Mouse (Mus musculus): Measurements from ENCODE around the gene Gm37240. TPM values are rescaled to one million over a fixed set of nuclear protein-coding genes. Genes with fewer than 3 reads are reported as not detected.
A peak's percentile ranks its signal among the peaks of the same experiment; 100 is the strongest.

The Gm37240 gene
- polyA plus RNA-seq, 1 experiment from 2014 or later, result 0.11 TPM

DNA sequence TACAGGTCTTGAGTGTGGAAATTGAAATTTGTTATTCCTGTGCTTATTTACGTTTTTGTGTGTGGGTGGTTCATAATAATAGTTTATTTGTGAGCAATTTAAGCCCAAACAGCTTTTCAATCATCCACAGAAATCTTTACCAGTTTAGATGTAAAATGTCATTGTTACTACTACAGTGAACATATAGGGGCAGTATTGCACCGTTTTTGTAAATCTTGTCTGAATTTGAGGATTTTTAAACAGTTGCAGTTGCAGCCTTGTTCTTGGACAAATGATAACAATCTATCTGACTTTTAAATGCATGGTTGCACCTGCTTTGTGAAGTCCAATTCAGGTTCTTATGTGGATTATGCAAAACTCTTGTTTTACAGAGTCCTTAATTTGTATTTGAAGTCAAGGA is 951.1 kb downstream of the Gm37240 start:
- Histone ChIP-seq H3K27ac (replicated peaks; ENCODE audit: low read depth, low read length) (no peak overlapping the region), H3K4me2 (ENCODE audit: low read length) (no peak overlapping the region), H3K4me1 (ENCODE audit: control insufficient read depth, insufficient read depth, low read length) (peaks cover 13% of the 10 kb centered on the region), H3K9me3 (ENCODE audit: control insufficient read depth, low read length) (no peaks in the 10 kb centered on the region), H3K4me3 (replicated peaks; ENCODE audit: low read depth, low read length) (no peak overlapping the region), H3K9ac (replicated peaks; ENCODE audit: low read length) (no peak overlapping the region), H3K27me3 (ENCODE audit: control insufficient read depth, insufficient read depth, low read length) (no peaks in the 10 kb centered on the region), H3K36me3 (ENCODE audit: control insufficient read depth, insufficient read depth, low read length) (no peaks in the 10 kb centered on the region)
- no peak for ATAC-seq (ENCODE audit: low FRiP score, low TSS enrichment)
- DNase-seq, result peak; percentile 77
- WGBS, result 41% methylated on average over 2 of the region's 2 CpGs

DNA sequence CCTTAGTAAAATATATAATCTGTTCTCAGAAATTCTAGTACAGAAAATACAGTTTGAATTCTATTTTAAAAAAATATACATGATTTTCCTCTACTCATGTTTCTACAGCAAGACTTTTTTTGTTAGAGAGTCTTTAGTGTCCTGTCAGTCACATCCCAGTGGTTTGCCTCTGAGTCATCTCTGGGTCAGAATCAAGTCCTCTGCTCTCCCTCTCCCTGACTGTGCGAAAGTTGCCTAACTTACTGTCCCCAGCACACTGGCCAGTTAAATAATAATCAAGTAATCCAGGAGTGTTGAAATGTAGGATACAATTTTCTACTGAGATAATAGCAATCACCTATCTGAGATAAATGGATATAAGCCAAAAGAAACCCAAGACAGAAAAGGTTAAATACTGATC is 951.6 kb downstream of the Gm37240 start:
- H3K4me1 ChIP-seq (ENCODE audit: control insufficient read depth, insufficient read depth, low read length), result peaks cover 13% of the 10 kb centered on the region
- DNase-seq (no peak), ATAC-seq (ENCODE audit: low FRiP score, low TSS enrichment) (no peak)
- 67% methylated on average over 1 of the region's 1 CpGs for WGBS
- H3K9me3 ChIP-seq (ENCODE audit: control insufficient read depth, low read length), result no peaks in the 10 kb centered on the region
- H3K4me3 ChIP-seq (replicated peaks; ENCODE audit: low read depth, low read length), result no peak overlapping the region
- no peaks in the 10 kb centered on the region for H3K27me3 ChIP-seq (ENCODE audit: control insufficient read depth, insufficient read depth, low read length)
- no peaks in the 10 kb centered on the region for H3K36me3 ChIP-seq (ENCODE audit: control insufficient read depth, insufficient read depth, low read length)
- H3K27ac ChIP-seq (replicated peaks; ENCODE audit: low read depth, low read length), result no peak overlapping the region
- no peak overlapping the region for H3K9ac ChIP-seq (replicated peaks; ENCODE audit: low read length)
- H3K4me2 ChIP-seq (ENCODE audit: low read length), result no peak overlapping the region

DNA sequence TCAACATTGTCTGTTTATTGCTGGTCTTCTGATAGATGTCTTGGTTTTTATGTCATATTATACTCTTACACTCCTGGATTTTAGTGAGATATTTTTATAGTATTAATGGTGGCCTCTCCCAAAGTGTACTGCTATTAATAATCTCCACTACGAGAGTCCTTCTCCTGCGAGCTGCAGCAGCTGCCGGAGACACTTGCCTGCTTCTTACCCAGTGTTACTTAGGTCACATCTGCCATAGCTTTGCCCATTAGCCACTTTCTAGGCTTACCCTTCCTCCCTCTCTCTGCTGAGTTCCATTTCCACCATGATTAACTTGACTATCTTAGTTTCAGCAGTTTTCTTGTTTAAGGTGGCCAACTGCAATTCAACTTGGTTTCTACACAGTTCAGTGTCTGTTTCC is 956.6 kb downstream of the Gm37240 start:
- H3K4me1 ChIP-seq (ENCODE audit: control insufficient read depth, insufficient read depth, low read length), result no peaks in the 10 kb centered on the region
- no peaks in the 10 kb centered on the region for H3K27me3 ChIP-seq (ENCODE audit: control insufficient read depth, insufficient read depth, low read length)
- no peak for ATAC-seq (ENCODE audit: low FRiP score, low TSS enrichment)
- no peaks in the 10 kb centered on the region for H3K9me3 ChIP-seq (ENCODE audit: control insufficient read depth, low read length)
- no peak overlapping the region for H3K4me3 ChIP-seq (replicated peaks; ENCODE audit: low read depth, low read length)
- DNase-seq, result no peak
- H3K36me3 ChIP-seq (ENCODE audit: control insufficient read depth, insufficient read depth, low read length), result no peaks in the 10 kb centered on the region
- WGBS, result 92% methylated on average over 3 of the region's 3 CpGs
- H3K9ac ChIP-seq (replicated peaks; ENCODE audit: low read length), result no peak overlapping the region
- no peak overlapping the region for H3K27ac ChIP-seq (replicated peaks; ENCODE audit: low read depth, low read length)
- no peak overlapping the region for H3K4me2 ChIP-seq (ENCODE audit: low read length)

DNA sequence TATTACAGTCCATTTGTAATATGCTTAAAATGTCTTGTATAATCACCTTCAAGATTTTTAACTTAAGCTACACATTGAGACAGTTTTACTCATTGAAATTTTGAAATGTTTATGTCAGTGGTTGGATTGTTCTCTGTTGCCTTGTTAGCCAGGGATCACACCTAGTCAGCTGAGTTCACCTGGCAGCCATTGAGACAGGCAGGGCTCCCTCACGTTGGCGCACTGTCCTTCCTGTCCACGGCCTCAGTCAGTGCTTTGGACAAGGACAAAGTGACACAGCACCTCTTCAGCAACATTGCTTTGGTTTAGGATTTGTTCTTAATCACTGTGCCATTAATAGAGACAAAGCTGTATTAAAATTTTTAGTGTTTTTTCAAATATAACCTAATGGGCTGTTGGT is 958.1 kb downstream of the Gm37240 start:
- ATAC-seq (ENCODE audit: low FRiP score, low TSS enrichment) (no peak), DNase-seq (no peak)
- WGBS, result 95% methylated on average over 3 of the region's 3 CpGs

DNA sequence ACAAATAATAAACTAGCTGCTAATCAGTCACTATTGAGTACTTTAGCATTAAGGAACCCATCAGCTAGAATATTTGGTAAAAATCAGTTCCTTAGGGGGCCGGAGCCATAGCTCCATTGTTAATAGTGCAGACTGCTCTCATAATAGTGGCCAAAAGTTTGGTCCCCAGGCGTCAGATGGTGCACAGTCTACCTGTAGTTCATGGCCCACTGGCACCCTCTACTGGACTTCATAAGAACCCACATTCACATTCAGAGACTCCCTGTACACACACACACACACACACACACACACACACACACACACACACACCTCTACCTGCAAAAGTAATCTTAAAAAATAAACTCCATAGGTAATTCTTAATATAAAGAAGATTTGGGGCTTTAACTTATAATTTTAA is 959.4 kb downstream of the Gm37240 start:
- WGBS, result 91% methylated on average over 2 of the region's 2 CpGs
- Histone ChIP-seq H3K9ac (replicated peaks; ENCODE audit: low read length) (no peak overlapping the region), H3K4me1 (ENCODE audit: control insufficient read depth, insufficient read depth, low read length) (no peaks in the 10 kb centered on the region), H3K27me3 (ENCODE audit: control insufficient read depth, insufficient read depth, low read length) (no peaks in the 10 kb centered on the region), H3K4me3 (replicated peaks; ENCODE audit: low read depth, low read length) (no peak overlapping the region), H3K36me3 (ENCODE audit: control insufficient read depth, insufficient read depth, low read length) (no peaks in the 10 kb centered on the region), H3K9me3 (ENCODE audit: control insufficient read depth, low read length) (no peaks in the 10 kb centered on the region), H3K27ac (replicated peaks; ENCODE audit: low read depth, low read length) (no peak overlapping the region), H3K4me2 (ENCODE audit: low read length) (no peak overlapping the region)
- no peak for ATAC-seq (ENCODE audit: low FRiP score, low TSS enrichment)
- no peak for DNase-seq

More for the DNA sequence above, 958.1 kb downstream of the Gm37240 start:
- H3K9me3 ChIP-seq (ENCODE audit: control insufficient read depth, low read length), result no peaks in the 10 kb centered on the region
- no peaks in the 10 kb centered on the region for H3K36me3 ChIP-seq (ENCODE audit: control insufficient read depth, insufficient read depth, low read length)
- no peaks in the 10 kb centered on the region for H3K27me3 ChIP-seq (ENCODE audit: control insufficient read depth, insufficient read depth, low read length)
- no peak overlapping the region for H3K27ac ChIP-seq (replicated peaks; ENCODE audit: low read depth, low read length)
- no peak overlapping the region for H3K4me3 ChIP-seq (replicated peaks; ENCODE audit: low read depth, low read length)
- H3K9ac ChIP-seq (replicated peaks; ENCODE audit: low read length), result no peak overlapping the region
- no peaks in the 10 kb centered on the region for H3K4me1 ChIP-seq (ENCODE audit: control insufficient read depth, insufficient read depth, low read length)
- no peak overlapping the region for H3K4me2 ChIP-seq (ENCODE audit: low read length)

DNA sequence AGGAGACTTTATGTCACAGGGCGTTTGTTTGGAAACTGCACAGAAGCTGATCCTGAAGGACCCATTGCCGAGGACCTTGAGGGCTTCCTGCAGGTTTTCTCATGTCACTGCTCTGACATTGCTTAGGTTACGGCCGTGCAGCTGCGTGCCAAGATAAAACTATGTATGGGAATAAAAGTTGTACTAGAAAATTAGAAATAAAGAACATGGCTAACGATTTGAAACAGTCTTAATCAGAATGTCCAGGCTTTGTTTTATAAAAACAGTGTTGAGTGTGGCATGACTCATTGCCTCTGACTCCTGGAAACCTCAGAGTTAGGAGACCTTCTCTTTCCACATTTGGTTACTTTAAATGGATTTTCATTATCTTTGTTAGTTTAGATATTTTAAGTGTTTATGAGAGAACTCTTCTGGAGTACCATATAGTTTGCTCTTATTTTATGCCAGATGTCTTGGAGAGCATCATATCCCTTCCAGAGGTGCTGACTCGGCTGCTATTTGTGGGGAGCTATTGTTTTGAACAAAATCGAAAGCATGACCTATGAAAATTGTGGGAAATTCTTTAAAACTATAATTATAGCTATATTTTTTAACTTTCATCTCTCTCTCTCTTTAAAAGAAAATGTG is 960.0 kb downstream of the Gm37240 start:
- Histone ChIP-seq H3K4me3 (replicated peaks; ENCODE audit: low read depth, low read length) (no peak overlapping the region), H3K9ac (replicated peaks; ENCODE audit: low read length) (no peak overlapping the region), H3K36me3 (ENCODE audit: control insufficient read depth, insufficient read depth, low read length) (no peaks in the 10 kb centered on the region), H3K4me2 (ENCODE audit: low read length) (no peak overlapping the region), H3K27ac (replicated peaks; ENCODE audit: low read depth, low read length) (no peak overlapping the region), H3K9me3 (ENCODE audit: control insufficient read depth, low read length) (no peaks in the 10 kb centered on the region), H3K27me3 (ENCODE audit: control insufficient read depth, insufficient read depth, low read length) (no peaks in the 10 kb centered on the region), H3K4me1 (ENCODE audit: control insufficient read depth, insufficient read depth, low read length) (no peaks in the 10 kb centered on the region)
- DNase-seq, result no peak
- WGBS, result 90% methylated on average over 8 of the region's 8 CpGs
- no peak for ATAC-seq (ENCODE audit: low FRiP score, low TSS enrichment)

DNA sequence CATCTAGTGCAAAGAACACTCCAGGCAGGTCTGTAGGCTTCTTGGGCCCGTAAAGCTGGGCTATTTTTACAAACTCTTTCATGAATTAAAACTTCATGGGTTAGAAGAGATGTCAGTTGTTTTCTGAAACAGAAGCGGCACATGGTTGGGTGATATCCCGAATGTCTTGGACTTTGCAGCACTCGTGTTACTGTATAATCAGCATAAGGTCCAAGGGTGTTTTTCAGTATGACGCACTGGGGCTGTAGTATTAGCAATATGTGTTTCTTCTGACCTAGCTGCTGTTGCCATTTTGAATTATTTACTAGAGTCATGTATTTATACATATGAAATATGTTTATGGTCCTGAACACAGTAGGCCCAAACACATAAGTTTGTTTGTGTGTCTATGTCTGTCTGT is 961.2 kb downstream of the Gm37240 start:
- Histone ChIP-seq H3K9ac (replicated peaks; ENCODE audit: low read length) (no peak overlapping the region), H3K36me3 (ENCODE audit: control insufficient read depth, insufficient read depth, low read length) (no peaks in the 10 kb centered on the region), H3K27ac (replicated peaks; ENCODE audit: low read depth, low read length) (no peak overlapping the region), H3K4me1 (ENCODE audit: control insufficient read depth, insufficient read depth, low read length) (no peaks in the 10 kb centered on the region), H3K27me3 (ENCODE audit: control insufficient read depth, insufficient read depth, low read length) (no peaks in the 10 kb centered on the region), H3K4me2 (ENCODE audit: low read length) (no peak overlapping the region), H3K9me3 (ENCODE audit: control insufficient read depth, low read length) (no peaks in the 10 kb centered on the region), H3K4me3 (replicated peaks; ENCODE audit: low read depth, low read length) (no peak overlapping the region)
- ATAC-seq (ENCODE audit: low FRiP score, low TSS enrichment), result no peak
- no peak for DNase-seq
- WGBS, result 92% methylated on average over 5 of the region's 5 CpGs

DNA sequence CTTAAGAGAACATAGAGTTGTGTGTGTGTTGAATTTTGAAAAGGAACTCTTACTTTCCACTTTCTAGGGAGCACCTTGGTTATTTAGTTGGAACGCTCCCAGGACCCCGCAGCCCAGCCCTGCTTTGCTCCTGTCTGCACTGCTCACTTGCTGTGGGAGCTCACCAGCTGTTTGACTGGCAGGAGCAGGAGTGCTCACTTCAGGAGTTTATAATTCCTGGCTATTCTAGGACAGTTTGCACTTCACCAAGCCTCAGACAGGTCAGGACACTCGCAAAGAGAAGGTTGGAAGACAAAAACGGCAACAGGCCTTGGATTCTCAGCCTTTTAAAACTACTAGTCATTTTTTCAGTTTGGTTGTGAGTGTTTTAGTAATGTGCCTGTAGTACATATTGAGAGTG is 962.1 kb downstream of the Gm37240 start:
- Histone ChIP-seq H3K4me1 (ENCODE audit: control insufficient read depth, insufficient read depth, low read length) (no peaks in the 10 kb centered on the region), H3K27me3 (ENCODE audit: control insufficient read depth, insufficient read depth, low read length) (no peaks in the 10 kb centered on the region), H3K36me3 (ENCODE audit: control insufficient read depth, insufficient read depth, low read length) (no peaks in the 10 kb centered on the region), H3K4me3 (replicated peaks; ENCODE audit: low read depth, low read length) (no peak overlapping the region), H3K27ac (replicated peaks; ENCODE audit: low read depth, low read length) (no peak overlapping the region), H3K9ac (replicated peaks; ENCODE audit: low read length) (no peak overlapping the region), H3K4me2 (ENCODE audit: low read length) (no peak overlapping the region), H3K9me3 (ENCODE audit: control insufficient read depth, low read length) (no peaks in the 10 kb centered on the region)
- WGBS, result 81% methylated on average over 4 of the region's 4 CpGs
- no peak for DNase-seq
- ATAC-seq (ENCODE audit: low FRiP score, low TSS enrichment), result no peak

DNA sequence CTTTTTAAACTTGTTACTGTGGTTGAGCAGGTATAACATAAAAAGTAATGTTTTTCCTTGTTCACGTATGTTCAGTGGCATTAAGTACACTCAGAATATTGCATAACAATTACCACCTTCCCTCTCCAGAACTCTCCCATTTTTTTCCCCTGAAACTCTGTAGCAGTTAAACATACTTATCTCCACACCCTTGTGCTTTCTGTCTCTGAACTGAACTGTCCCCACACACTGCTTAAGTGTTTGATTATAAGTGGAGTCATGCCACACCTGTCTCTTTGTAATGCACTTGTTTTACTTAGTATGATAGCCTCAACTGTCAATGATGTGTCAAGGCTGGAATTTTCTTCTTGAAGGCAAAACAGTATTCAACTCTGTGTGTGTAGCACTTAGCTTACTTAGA is 963.6 kb downstream of the Gm37240 start:
- H3K4me2 ChIP-seq (ENCODE audit: low read length), result no peak overlapping the region
- ATAC-seq (ENCODE audit: low FRiP score, low TSS enrichment) (no peak), DNase-seq (no peak)
- 96% methylated on average over 1 of the region's 1 CpGs for WGBS
- no peaks in the 10 kb centered on the region for H3K36me3 ChIP-seq (ENCODE audit: control insufficient read depth, insufficient read depth, low read length)
- no peaks in the 10 kb centered on the region for H3K27me3 ChIP-seq (ENCODE audit: control insufficient read depth, insufficient read depth, low read length)
- no peak overlapping the region for H3K9ac ChIP-seq (replicated peaks; ENCODE audit: low read length)
- no peaks in the 10 kb centered on the region for H3K4me1 ChIP-seq (ENCODE audit: control insufficient read depth, insufficient read depth, low read length)
- H3K4me3 ChIP-seq (replicated peaks; ENCODE audit: low read depth, low read length), result no peak overlapping the region
- H3K27ac ChIP-seq (replicated peaks; ENCODE audit: low read depth, low read length), result no peak overlapping the region
- no peaks in the 10 kb centered on the region for H3K9me3 ChIP-seq (ENCODE audit: control insufficient read depth, low read length)

All from midbrain, embryonic 14.5 days (tissue).